Mouse (Mus musculus) cortical plate, adult 2 months (tissue): ENCODE data around the gene Kcnip4.

Source experiments
- CTCF ChIP-seq: fragments of 200-500 bp; IDR thresholded peaks from 2 replicates; pipeline ENCODE4 v1.5.1; 2011; ENCODE audit warnings: mild to moderate bottlenecking, control low read depth, low read length; ENCODE audit not compliant: insufficient read depth; ENCODE audit errors: extremely low read depth
- POLR2A ChIP-seq: fragments of 200-500 bp; IDR thresholded peaks from 2 replicates; pipeline ENCODE4 v1.6.1; 2011; ENCODE audit warnings: mild to moderate bottlenecking, low read length, control low read depth; ENCODE audit not compliant: insufficient read depth; ENCODE audit errors: extremely low read depth

DNA sequence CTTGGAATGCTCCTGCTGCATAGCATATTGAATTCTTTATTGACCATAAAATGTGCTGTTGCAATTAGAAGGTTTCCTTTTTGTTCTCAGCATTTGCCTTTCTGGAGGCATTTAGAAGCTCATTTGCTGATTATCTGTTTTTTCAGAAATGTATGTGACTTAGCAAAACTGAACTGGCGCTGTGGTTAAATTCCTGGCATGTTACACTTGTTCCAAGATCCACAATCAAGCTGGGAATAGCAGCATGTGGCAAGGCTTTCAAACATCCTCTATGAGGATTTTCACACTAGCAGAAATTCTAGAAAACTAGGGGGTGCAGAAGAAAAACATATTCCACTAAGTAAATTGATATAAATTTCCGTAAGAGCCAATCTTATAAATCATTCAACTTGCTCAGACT is 187.5 kb downstream of the Kcnip4 start:
- TF ChIP-seq CTCF (no peak), POLR2A (no peak)
